Mouse (Mus musculus) lung, adult 2 months (tissue): Measurements from ENCODE around the gene Agap1. TPM values are rescaled to one million over a fixed set of nuclear protein-coding genes. Genes with fewer than 3 reads are reported as not detected.

ENCODE experiments used
- DNase-seq: peaks from one replicate; pipeline ENCODE4 v3.0.0; 2022
- H3K4me1 ChIP-seq: fragments of 200-500 bp; 2 replicates; pipeline ENCODE4 v1.6.1; 2011; ENCODE audit warnings: low read length; ENCODE audit not compliant: control insufficient read depth, insufficient read depth
- H3K4me3 ChIP-seq: fragments of 200-500 bp; replicated peaks from 2 replicates; pipeline ENCODE3; 2011; ENCODE audit warnings: low read depth, mild to moderate bottlenecking, control low read depth, low read length; ENCODE audit errors: extremely low read depth
- CTCF ChIP-seq: fragments of 200-500 bp; IDR thresholded peaks from 2 replicates; pipeline ENCODE4 v1.5.1; 2011; ENCODE audit warnings: mild to moderate bottlenecking, low read length, control low read depth; ENCODE audit not compliant: insufficient read depth
- POLR2A ChIP-seq: fragments of 200-500 bp; IDR thresholded peaks from 2 replicates; pipeline ENCODE4 v1.6.1; 2011; ENCODE audit warnings: low read depth, mild to moderate bottlenecking, control low read depth, low read length, borderline replicate concordance; ENCODE audit errors: extremely low read depth
- WGBS: fragments of 180-500 bp; shearing (Covaris S2); methylation state at CpG from one replicate; pipeline ENCODE4 v1.1.7; 2018; 5-methylcytosine and 5-hydroxymethylcytosine counted together
- polyA plus RNA-seq: library from polyadenylated mRNA; depleted of rRNA; stranded (reverse); fragments of >200 nt; gene quantifications from 2 replicates; pipeline ENCODE4 v1.2.3, GENCODE M21; 2012

The Agap1 gene
- polyA plus RNA-seq, 1 experiment, result 28.0 TPM

GRCm38 (mm10) chr1:89474853-89475252 is 20.2 kb downstream of the Agap1 start:
- H3K4me1 ChIP-seq, result peaks cover 19% of the 10 kb centered on the region
- 63% methylated on average over 9 of the region's 9 CpGs for WGBS
- H3K4me3 ChIP-seq, result no peak overlapping the region
- no peak for TF ChIP-seq CTCF
- no peak for TF ChIP-seq POLR2A
- DNase-seq, result no peak

- Histone ChIP-seq H3K4me1 (peaks cover 29% of the 10 kb centered on the region), H3K4me3 (no peak overlapping the region)
- no peak for DNase-seq
- WGBS, result 91% methylated on average over 5 of the region's 5 CpGs
- TF ChIP-seq POLR2A (no peak), CTCF (no peak)
These were observed 22.4 kb downstream of the Agap1 start for GRCm38 (mm10) chr1:89477033-89477432.

GRCm38 (mm10) chr1:89478571-89479460 is 24.2 kb downstream of the Agap1 start:
- 59% methylated on average over 4 of the region's 4 CpGs for WGBS
- DNase-seq, result no peak
- H3K4me3 ChIP-seq, result no peak overlapping the region
- TF ChIP-seq POLR2A, result no peak
- no peak for TF ChIP-seq CTCF
- peaks cover 36% of the 10 kb centered on the region for H3K4me1 ChIP-seq

GRCm38 (mm10) chr1:89481154-89481553 is 26.5 kb downstream of the Agap1 start:
- peak; percentile 39 for DNase-seq
- 57% methylated on average over 9 of the region's 9 CpGs for WGBS
- TF ChIP-seq POLR2A (no peak), CTCF (no peak)
- no peak overlapping the region for H3K4me3 ChIP-seq
- peaks cover 29% of the 10 kb centered on the region for H3K4me1 ChIP-seq

- H3K4me1 ChIP-seq, result peaks cover 29% of the 10 kb centered on the region
- no peak for DNase-seq
- 45% methylated on average over 5 of the region's 5 CpGs for WGBS
- TF ChIP-seq POLR2A (no peak), CTCF (no peak)
- no peak overlapping the region for H3K4me3 ChIP-seq
These were observed 28.2 kb downstream of the Agap1 start for GRCm38 (mm10) chr1:89482812-89483211.

GRCm38 (mm10) chr1:89486891-89487290 is 32.3 kb downstream of the Agap1 start:
- TF ChIP-seq CTCF, result no peak
- no peak for TF ChIP-seq POLR2A
- 93% methylated on average over 6 of the region's 6 CpGs for WGBS
- no peak for DNase-seq

GRCm38 (mm10) chr1:89489111-89489971 is 34.7 kb downstream of the Agap1 start:
- DNase-seq, result no peak
- TF ChIP-seq POLR2A (no peak), CTCF (no peak)

More at GRCm38 (mm10) chr1:89486891-89487290, 32.3 kb downstream of the Agap1 start:
- H3K4me3 ChIP-seq, result no peak overlapping the region
- peaks cover 15% of the 10 kb centered on the region for H3K4me1 ChIP-seq

GRCm38 (mm10) chr1:89493177-89493576 is 38.6 kb downstream of the Agap1 start:
- DNase-seq, result no peak
- no peak for TF ChIP-seq POLR2A
- no peak for TF ChIP-seq CTCF
- Histone ChIP-seq H3K4me1 (peaks cover 19% of the 10 kb centered on the region), H3K4me3 (no peak overlapping the region)
- WGBS, result 74% methylated on average over 5 of the region's 5 CpGs

More at GRCm38 (mm10) chr1:89489111-89489971, 34.7 kb downstream of the Agap1 start:
- 49% methylated on average over 17 of the region's 17 CpGs for WGBS
- no peak overlapping the region for H3K4me3 ChIP-seq
- peaks cover 8% of the 10 kb centered on the region for H3K4me1 ChIP-seq

GRCm38 (mm10) chr1:89494816-89495215 is 40.2 kb downstream of the Agap1 start:
- Histone ChIP-seq H3K4me3 (no peak overlapping the region), H3K4me1 (peaks cover 26% of the 10 kb centered on the region)
- no peak for DNase-seq
- TF ChIP-seq POLR2A (no peak), CTCF (no peak)
- WGBS, result 79% methylated on average over 1 of the region's 1 CpGs

- 58% methylated on average over 7 of the region's 7 CpGs for WGBS
- H3K4me3 ChIP-seq, result no peak overlapping the region
- TF ChIP-seq POLR2A (no peak), CTCF (no peak)
- no peak for DNase-seq
- peaks cover 28% of the 10 kb centered on the region for H3K4me1 ChIP-seq
These were observed 41.6 kb downstream of the Agap1 start for GRCm38 (mm10) chr1:89496204-89496603.
